Mouse (Mus musculus) heart, embryonic 11.5 days (tissue): ENCODE data around the gene Klhl29. TPM values are rescaled to one million over a fixed set of nuclear protein-coding genes. Genes with fewer than 3 reads are reported as not detected.

ENCODE experiments used
- ATAC-seq: fragments of 200-750 bp; cut with Nextera tagmentation; replicated peaks from 2 replicates; pipeline ENCODE4 v1.8.0; 2017; ENCODE audit warnings: moderate library complexity; ENCODE audit not compliant: insufficient number of reproducible peaks, low FRiP score, low TSS enrichment
- H3K27ac ChIP-seq: fragments of 300-500 bp; sonication (generic); 2 replicates; pipeline ENCODE4 v1.5.1; 2014; ENCODE audit warnings: mild to moderate bottlenecking, low read depth, low read length
- H3K27me3 ChIP-seq: fragments of 300-500 bp; sonication (generic); 2 replicates; pipeline ENCODE4 v1.6.1; 2014; ENCODE audit warnings: mild to moderate bottlenecking, low read length, mixed read lengths; ENCODE audit not compliant: control insufficient read depth, insufficient read depth
- H3K36me3 ChIP-seq: fragments of 300-500 bp; sonication (generic); 2 replicates; pipeline ENCODE4 v1.6.1; 2014; ENCODE audit warnings: mild to moderate bottlenecking, low read length, moderate library complexity, mixed read lengths; ENCODE audit not compliant: control insufficient read depth, insufficient read depth
- H3K4me1 ChIP-seq: fragments of 300-500 bp; sonication (generic); 2 replicates; pipeline ENCODE4 v1.6.1; 2014; ENCODE audit warnings: low read length; ENCODE audit not compliant: control insufficient read depth, insufficient read depth
- H3K4me2 ChIP-seq: fragments of 300-500 bp; sonication (generic); 2 replicates; pipeline ENCODE4 v1.6.1; 2014; ENCODE audit warnings: mild to moderate bottlenecking, moderate library complexity
- H3K4me3 ChIP-seq: fragments of 300-500 bp; sonication (generic); 2 replicates; pipeline ENCODE4 v1.5.1; 2014; ENCODE audit warnings: low read depth, low read length
- H3K9ac ChIP-seq: fragments of 300-500 bp; sonication (generic); 2 replicates; pipeline ENCODE4 v1.6.1; 2014; ENCODE audit warnings: mild to moderate bottlenecking, low read depth, low read length, moderate library complexity
- H3K9me3 ChIP-seq: fragments of 300-500 bp; sonication (generic); replicated peaks from 2 replicates; pipeline ENCODE4 v1.6.1; 2016; ENCODE audit warnings: low read length; ENCODE audit not compliant: control insufficient read depth
- WGBS: fragments of 180-500 bp; shearing (Covaris S2); extraction: QIAGEN DNeasy Blood & Tissue Kit; methylation state at CpG from one replicate; pipeline ENCODE4 v1.1.7; 2014; ENCODE audit not compliant: insufficient replicate concordance; 5-methylcytosine and 5-hydroxymethylcytosine counted together
- polyA plus RNA-seq: library from polyadenylated mRNA; unstranded; fragments of >200 nt; fragmentation: Nextera tagmentation; extraction: Ambion mirVana; gene quantifications from 2 replicates; pipeline ENCODE4 v1.2.1, GENCODE M21; 2014

The Klhl29 gene
- polyA plus RNA-seq, 1 experiment from 2014 or later = 0.67 TPM

DNA sequence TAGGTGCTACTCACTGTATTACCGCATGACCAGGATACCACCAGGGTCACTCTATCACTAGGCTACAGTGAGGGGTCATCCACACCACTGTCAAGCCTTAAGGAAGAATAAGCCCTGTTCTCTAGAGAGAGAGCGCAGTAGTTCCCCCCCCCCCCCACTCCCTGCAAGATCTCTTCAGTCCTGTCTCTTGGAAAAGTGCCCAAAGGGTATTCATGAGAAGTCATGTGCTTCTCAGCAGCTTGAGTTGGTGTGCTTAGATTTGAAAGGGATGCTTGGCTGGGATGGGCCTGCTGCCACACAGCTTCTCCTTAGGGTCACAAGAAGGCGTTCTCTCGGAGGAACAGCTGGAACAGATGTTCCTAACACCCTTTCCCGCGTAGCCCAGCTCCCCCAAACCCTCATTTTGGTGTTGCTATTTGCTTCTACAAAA is 100.0 kb downstream of the Klhl29 start:
- Histone ChIP-seq H3K27ac (no peak overlapping the region), H3K27me3 (no peaks in the 10 kb centered on the region), H3K9me3 (no peaks in the 10 kb centered on the region), H3K4me1 (0 out of 2 replicates have a peak, but pooled peaks cover 2% of the 10 kb centered on the region), H3K9ac (no peak overlapping the region), H3K4me3 (no peak overlapping the region), H3K36me3 (no peaks in the 10 kb centered on the region), H3K4me2 (no peak overlapping the region)
- ATAC-seq = no peak
- WGBS = 65% methylated on average over 6 of the region's 6 CpGs

DNA sequence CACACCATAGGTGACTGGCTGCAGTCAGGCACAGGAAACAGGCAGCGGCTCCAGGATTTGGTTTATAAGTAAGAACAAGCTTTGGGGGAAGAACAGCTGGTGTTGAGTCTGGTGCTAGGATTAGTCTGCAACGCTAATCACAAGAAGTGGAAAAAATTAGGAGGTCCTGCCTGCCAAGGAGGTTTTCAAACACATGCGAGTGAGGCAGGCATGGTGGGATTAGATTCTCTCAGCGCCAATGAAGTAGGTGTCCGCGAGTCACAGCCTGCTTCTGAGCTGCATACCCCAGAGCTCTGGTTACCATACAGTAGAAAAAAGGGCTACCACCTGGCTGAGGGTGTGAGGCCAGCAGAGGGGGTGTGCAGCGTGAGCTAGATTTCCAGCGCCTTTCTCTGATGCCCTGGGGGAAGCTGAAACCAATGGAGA is 101.0 kb downstream of the Klhl29 start:
- Histone ChIP-seq H3K4me1 (0 out of 2 replicates have a peak, but pooled peaks cover 2% of the 10 kb centered on the region), H3K9ac (no peak overlapping the region), H3K4me2 (no peak overlapping the region), H3K36me3 (no peaks in the 10 kb centered on the region), H3K27me3 (no peaks in the 10 kb centered on the region), H3K27ac (no peak overlapping the region), H3K4me3 (no peak overlapping the region), H3K9me3 (no peaks in the 10 kb centered on the region)
- 47% methylated on average over 8 of the region's 8 CpGs for WGBS
- ATAC-seq = no peak

DNA sequence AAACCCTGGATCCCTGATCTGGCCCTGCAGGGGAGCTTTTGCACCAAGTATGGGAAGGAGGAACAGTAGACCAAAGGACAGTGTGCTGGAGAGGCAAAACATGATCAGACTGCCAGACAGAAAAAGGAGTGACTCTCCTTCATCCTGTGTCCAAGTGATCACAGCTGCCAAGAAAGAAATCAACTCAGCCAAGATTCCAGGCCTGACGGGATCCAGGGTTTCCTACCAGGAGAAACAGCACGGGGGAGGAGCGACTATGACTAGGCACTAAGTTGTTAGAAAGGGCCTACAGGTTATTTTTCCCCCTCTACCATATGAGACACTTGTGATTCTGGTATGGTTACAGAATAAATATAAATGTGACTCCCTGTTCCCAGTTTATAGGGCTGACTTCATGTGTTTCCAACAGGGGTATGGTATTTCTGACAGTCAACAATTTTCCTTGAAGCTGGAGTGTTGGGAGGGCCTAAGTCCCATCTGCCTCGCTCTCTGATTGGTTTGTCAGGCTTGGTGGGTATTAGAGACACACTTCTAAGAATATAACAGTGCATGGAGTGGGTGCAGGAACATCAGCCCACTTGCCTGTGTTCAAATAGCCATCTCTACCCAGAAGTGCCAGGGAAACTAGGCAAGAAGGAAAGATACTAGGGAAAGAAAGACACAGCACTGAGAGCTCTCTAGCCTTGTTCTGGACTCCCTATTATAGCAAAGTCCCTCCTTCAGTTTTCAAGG is 102.0 kb downstream of the Klhl29 start:
- peaks cover 8% of the 10 kb centered on the region; the same call in 1 of the 2 replicates for H3K4me1 ChIP-seq
- no peaks in the 10 kb centered on the region for H3K27me3 ChIP-seq
- H3K9me3 ChIP-seq = no peaks in the 10 kb centered on the region
- H3K4me2 ChIP-seq = no peak overlapping the region
- WGBS = 67% methylated on average over 4 of the region's 4 CpGs
- H3K9ac ChIP-seq = no peak overlapping the region
- H3K36me3 ChIP-seq = no peaks in the 10 kb centered on the region
- H3K4me3 ChIP-seq = no peak overlapping the region
- no peak overlapping the region for H3K27ac ChIP-seq
- no peak for ATAC-seq

DNA sequence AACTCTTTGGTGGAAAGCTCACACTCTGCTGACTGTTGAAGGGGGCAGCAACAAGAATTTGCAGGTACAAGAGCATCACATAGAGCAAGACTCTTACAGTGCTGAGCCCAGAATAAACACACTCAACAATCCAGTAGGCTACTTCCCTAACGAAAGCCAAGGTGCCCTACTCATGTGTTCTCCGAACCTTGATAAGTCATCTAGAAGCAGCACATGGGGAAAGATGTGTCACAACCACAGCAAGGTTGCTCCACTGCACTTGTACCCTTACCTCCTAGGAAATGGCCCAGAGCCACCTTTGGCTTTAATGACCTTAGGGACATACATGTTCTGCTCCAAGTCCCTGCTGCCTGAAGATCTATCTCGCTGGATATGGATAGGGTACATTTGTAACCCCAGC is 105.0 kb downstream of the Klhl29 start:
- Histone ChIP-seq H3K4me2 (no peak overlapping the region), H3K9ac (no peak overlapping the region), H3K27ac (no peak overlapping the region), H3K4me3 (no peak overlapping the region), H3K4me1 (peaks cover 16% of the 10 kb centered on the region), H3K27me3 (no peaks in the 10 kb centered on the region), H3K9me3 (no peaks in the 10 kb centered on the region), H3K36me3 (no peaks in the 10 kb centered on the region)
- ATAC-seq = no peak
- 81% methylated on average over 3 of the region's 3 CpGs for WGBS

DNA sequence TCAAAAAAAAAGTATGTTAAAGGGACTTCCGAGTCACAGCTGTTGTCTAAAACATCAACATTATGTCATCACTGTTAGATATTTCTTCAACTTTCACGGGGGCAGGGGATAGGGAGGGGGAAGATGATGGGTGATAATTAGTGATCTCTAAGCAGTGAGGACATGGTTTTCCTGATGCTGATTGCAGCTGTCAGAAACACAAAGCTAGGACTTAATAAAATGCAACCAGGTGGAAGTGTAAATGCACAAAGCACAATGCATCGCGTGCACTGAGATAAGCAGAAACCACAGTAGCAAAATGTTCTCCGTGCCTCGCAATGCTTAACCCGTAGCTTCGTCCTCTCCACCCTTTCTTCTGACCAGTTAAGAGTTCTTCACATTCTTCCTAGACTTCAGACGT is 105.5 kb downstream of the Klhl29 start:
- H3K9ac ChIP-seq = no peak overlapping the region
- WGBS = 65% methylated on average over 9 of the region's 9 CpGs
- peaks cover 16% of the 10 kb centered on the region for H3K4me1 ChIP-seq
- no peaks in the 10 kb centered on the region for H3K36me3 ChIP-seq
- H3K4me3 ChIP-seq = no peak overlapping the region
- H3K4me2 ChIP-seq = no peak overlapping the region
- no peaks in the 10 kb centered on the region for H3K27me3 ChIP-seq
- ATAC-seq = no peak
- H3K9me3 ChIP-seq = no peaks in the 10 kb centered on the region
- H3K27ac ChIP-seq = no peak overlapping the region

DNA sequence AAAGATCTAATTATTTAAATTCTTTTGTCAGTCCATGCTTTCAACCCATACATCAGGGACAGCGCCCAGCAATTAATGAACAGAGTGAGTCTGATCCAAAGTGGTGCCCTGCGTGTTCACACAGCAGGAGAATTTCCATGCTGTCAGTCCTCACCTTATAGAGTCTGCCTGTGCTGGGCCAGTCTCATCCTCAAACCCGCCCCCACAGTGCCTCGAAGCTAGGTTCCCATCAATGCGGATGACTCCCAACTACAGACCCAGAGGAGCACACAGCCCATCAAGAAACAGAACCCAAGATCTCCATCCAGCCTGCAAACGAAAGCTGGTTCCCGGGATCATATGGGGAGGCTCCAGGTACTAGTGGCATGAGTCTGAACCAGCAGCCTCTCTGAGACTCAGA is 106.4 kb downstream of the Klhl29 start:
- no peak for ATAC-seq
- no peak overlapping the region for H3K9ac ChIP-seq
- H3K27me3 ChIP-seq = no peaks in the 10 kb centered on the region
- no peaks in the 10 kb centered on the region for H3K36me3 ChIP-seq
- H3K4me2 ChIP-seq = no peak overlapping the region
- no peaks in the 10 kb centered on the region for H3K9me3 ChIP-seq
- no peak overlapping the region for H3K4me3 ChIP-seq
- peaks cover 16% of the 10 kb centered on the region for H3K4me1 ChIP-seq
- no peak overlapping the region for H3K27ac ChIP-seq
- WGBS = 75% methylated on average over 7 of the region's 7 CpGs

DNA sequence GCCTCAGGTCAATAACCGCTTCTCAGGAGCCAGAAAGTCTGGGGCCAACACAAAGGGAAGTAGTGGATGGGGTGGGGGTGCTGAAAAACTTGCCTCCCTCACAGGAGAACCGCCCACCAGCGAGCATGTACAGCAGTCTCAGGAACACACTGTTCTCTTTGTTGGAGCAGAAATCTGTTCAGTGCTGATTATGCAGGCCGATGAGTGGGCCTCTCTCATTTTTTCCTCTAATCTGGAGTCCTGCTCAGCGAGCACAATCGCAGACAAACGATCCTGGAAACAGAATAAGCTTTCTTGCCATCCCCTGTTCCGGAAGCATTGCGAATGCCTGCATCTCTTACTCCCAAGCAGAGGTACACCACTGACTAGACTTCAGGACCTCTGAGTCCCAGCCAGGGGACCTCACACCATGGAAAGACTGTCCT is 107.3 kb downstream of the Klhl29 start:
- no peak overlapping the region for H3K4me3 ChIP-seq
- 0 out of 2 replicates have a peak, but pooled peaks have one; percentile 29 for ATAC-seq
- no peak overlapping the region for H3K4me2 ChIP-seq
- H3K9me3 ChIP-seq = no peaks in the 10 kb centered on the region
- H3K9ac ChIP-seq = no peak overlapping the region
- peak overlapping the region; percentile 54 for H3K27ac ChIP-seq
- H3K36me3 ChIP-seq = no peaks in the 10 kb centered on the region
- 40% methylated on average over 9 of the region's 9 CpGs for WGBS
- peaks cover 16% of the 10 kb centered on the region for H3K4me1 ChIP-seq
- no peaks in the 10 kb centered on the region for H3K27me3 ChIP-seq

DNA sequence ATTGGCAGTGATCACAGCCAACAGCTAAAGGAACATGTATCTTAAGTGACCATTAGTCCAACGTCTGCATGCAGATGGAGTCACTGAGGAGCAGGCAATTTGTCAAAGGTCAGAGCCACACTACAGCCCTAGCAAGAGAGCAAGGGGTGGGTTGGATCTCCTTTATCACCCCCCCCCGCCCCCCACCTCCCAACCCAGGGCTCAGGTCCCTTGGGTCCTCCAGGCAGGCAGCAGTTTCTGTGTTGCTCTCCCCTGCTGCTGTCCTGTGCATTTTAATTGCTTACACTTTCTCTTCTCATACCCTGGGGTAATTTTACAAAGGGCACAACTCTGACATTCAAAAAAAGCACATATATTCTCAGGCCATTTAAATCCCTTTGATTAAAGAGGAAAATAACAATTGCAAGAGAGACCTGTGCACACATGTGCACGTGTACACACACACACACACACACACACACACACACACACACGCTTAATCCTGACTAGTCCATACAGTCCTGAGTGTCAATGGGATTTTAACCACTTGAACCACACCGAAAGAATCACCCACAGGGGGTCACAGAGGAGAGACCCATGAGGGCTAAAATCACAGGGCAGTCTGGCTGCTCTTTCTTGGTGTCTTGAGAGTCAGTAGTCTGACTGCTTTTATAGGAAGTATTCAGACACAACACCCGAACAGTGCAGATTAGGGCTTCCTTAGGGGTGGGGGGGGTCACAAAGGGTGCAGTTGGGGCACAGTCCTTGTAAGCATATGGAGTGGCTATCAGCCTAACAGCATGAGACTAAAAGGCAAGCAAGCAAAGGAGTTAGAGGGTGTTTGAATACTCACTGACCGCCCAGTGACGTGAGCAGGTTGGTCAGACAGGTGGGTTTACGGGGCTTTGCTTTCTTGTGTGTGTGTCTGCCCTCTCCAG is 108.0 kb downstream of the Klhl29 start:
- Histone ChIP-seq H3K9me3 (no peaks in the 10 kb centered on the region), H3K4me1 (peaks cover 16% of the 10 kb centered on the region), H3K4me3 (no peak overlapping the region), H3K27me3 (no peaks in the 10 kb centered on the region), H3K27ac (peak overlapping the region; percentile 51; the same call in 1 of the 2 replicates), H3K9ac (no peak overlapping the region), H3K4me2 (no peak overlapping the region), H3K36me3 (no peaks in the 10 kb centered on the region)
- WGBS = 52% methylated on average over 9 of the region's 9 CpGs
- no peak for ATAC-seq
